ENCODE assay signal across 31 mouse cellular contexts in the genomic region with DNA sequence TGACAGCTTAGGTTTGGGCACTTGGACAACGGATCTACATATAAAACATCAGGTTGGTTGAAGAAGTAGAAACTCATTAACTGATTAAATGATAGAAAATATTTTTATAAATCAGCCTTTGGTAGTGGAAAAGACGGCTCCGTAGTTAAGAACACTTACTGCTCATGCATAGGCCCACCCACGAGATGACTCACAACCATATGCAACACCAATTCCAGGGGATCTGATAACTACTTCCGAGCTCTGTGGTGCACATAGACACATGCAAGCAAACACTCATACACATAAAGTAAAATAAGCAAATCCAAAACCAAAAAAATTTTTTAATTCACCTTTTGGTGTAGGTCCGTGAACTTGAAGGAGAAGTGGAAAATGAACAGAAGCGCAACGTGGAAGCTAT. TPM values are rescaled to one million over a fixed set of nuclear protein-coding genes. Genes with fewer than 3 reads are reported as not detected.
DNase-seq lines count a peak whose midpoint lies in the region; TF ChIP-seq lines count a peak whose summit lies in the region.
"Had no signal": no experiment of that assay in that cellular context is flagged by ENCODE, and none has a peak within 500 bp of the region (broad histone marks: within the 10 kb centered on the region; RNA-seq: fewer than 3 reads in every experiment).

No protein-coding gene starts in this region.

- H3K27ac ChIP-seq in kidney, adult 2 months (ENCODE audit: insufficient read depth, low read depth, low read length), result no peak overlapping the region
- H3K27ac ChIP-seq: embryonic facial prominence, embryonic 10.5 days; embryonic facial prominence, embryonic 13.5 days; forebrain, embryonic 12.5 days; forebrain, embryonic 15.5 days; gastrocnemius, adult 2 months; hindbrain, embryonic 12.5 days; hindbrain, embryonic 15.5 days had no signal

- H3K4me3 ChIP-seq in kidney, adult 2 months (ENCODE audit: insufficient read depth, low read depth, low read length), result no peak overlapping the region
- H3K4me3 ChIP-seq: embryonic facial prominence, embryonic 10.5 days; embryonic facial prominence, embryonic 13.5 days; erythroblast, embryonic 14.5 days; forebrain, embryonic 12.5 days; forebrain, embryonic 15.5 days; gastrocnemius, adult 2 months; hindbrain, embryonic 12.5 days; hindbrain, embryonic 15.5 days had no signal

- no peaks in the 10 kb centered on the region for H3K4me1 ChIP-seq in kidney, adult 2 months (ENCODE audit: control insufficient read depth, insufficient read depth, low read length)
- H3K4me1 ChIP-seq: embryonic facial prominence, embryonic 10.5 days; embryonic facial prominence, embryonic 13.5 days; forebrain, embryonic 12.5 days; forebrain, embryonic 15.5 days; hindbrain, embryonic 12.5 days; hindbrain, embryonic 15.5 days had no signal

- H3K27me3 ChIP-seq in kidney, adult 2 months (replicated peaks; ENCODE audit: control insufficient read depth, insufficient read depth, low read length), result no peaks in the 10 kb centered on the region
- H3K27me3 ChIP-seq: CH12.LX; embryonic facial prominence, embryonic 13.5 days; forebrain, embryonic 12.5 days; forebrain, embryonic 15.5 days; hindbrain, embryonic 12.5 days; hindbrain, embryonic 15.5 days had no signal

- 90% methylated on average over 8 of the region's 8 CpGs for WGBS in kidney, adult 2 months

- TF ChIP-seq POLR2A in kidney, adult 2 months (IDR thresholded peaks at IDR 0.05; ENCODE audit: low read depth, low read length), result no peak

- TF ChIP-seq CTCF in kidney, adult 2 months (conservative IDR thresholded peaks at IDR 0.05; ENCODE audit: insufficient read depth, insufficient read length, low read depth, low read length), result no peak

- DNase-seq in layer of hippocampus, adult 11-12 months (ENCODE audit: low spot score), result peak; percentile 11
- no peak for DNase-seq in layer of hippocampus, postnatal 36 days
- peak; percentile 60 for DNase-seq in right cerebral cortex, adult 18-20 months
- no peak for DNase-seq in right cerebral cortex, postnatal 25 days
- DNase-seq in brain, adult 2 months (ENCODE audit: low read depth, low spot score), result peak; percentile 69
- no peak for DNase-seq in kidney, adult 2 months
- DNase-seq: adrenal gland, adult 2 months; adrenal gland, postnatal 14 days; B cell, adult 2 months; cerebellum, adult 11-12 months; cerebellum, adult 8-10 months; cerebellum, postnatal 10 days; cerebellum, postnatal 36 days; embryo, embryonic 11 days; gastrocnemius, adult 2 months; gastrocnemius, postnatal 14 days; heart, adult 11 months had no signal

- no peaks in the 10 kb centered on the region for H3K36me3 ChIP-seq in kidney, adult 2 months (ENCODE audit: control insufficient read depth, insufficient read depth, low read length)
- H3K36me3 ChIP-seq: embryonic facial prominence, embryonic 10.5 days; embryonic facial prominence, embryonic 13.5 days; forebrain, embryonic 12.5 days; forebrain, embryonic 15.5 days; G1E; hindbrain, embryonic 12.5 days; hindbrain, embryonic 15.5 days had no signal

RNA-seq across cellular contexts. Expression of a gene that starts 16.0 kb away (rescaled TPM):
- under 1 TPM; 0.08 to 0.15 TPM for total RNA-seq in layer of hippocampus, postnatal 36 days (2021)
- polyA plus RNA-seq in kidney, adult 2 months (2012; rRNA removed), result 0.03 and 12.5 TPM in 2 replicates
- total RNA-seq: adrenal gland, adult 2 months; G1E; hematopoietic stem cell, adult 5-6 weeks had no signal
- polyA plus RNA-seq: adrenal gland, adult 2 months; erythroblast, embryonic 14.5 days; forebrain, embryonic 12.5 days; forebrain, embryonic 15.5 days; G1E; heart, embryonic 11.5 days; heart, embryonic 14.5 days; heart, postnatal 0 days; hindbrain, embryonic 12.5 days; hindbrain, embryonic 15.5 days had no signal

RNA-seq across cellular contexts. Expression of a gene that starts 22.0 kb away (rescaled TPM):
- total RNA-seq in layer of hippocampus, postnatal 36 days (2021), result under 1 TPM; 0.10 to 0.23 TPM
- 0.15 and 13.5 TPM in 2 replicates for polyA plus RNA-seq in kidney, adult 2 months (2012; rRNA removed)
- total RNA-seq: G1E; heart, postnatal 25 days; hematopoietic stem cell, adult 5-6 weeks had no signal
- polyA plus RNA-seq: adrenal gland, adult 2 months; embryonic facial prominence, embryonic 10.5 days; erythroblast, embryonic 14.5 days; forebrain, embryonic 12.5 days; G1E; heart, postnatal 0 days; hindbrain, embryonic 12.5 days had no signal

RNA-seq across cellular contexts. Expression of a gene that starts 51.0 kb away (rescaled TPM):
- under 1 TPM; 0.13 to 0.15 TPM for total RNA-seq in layer of hippocampus, postnatal 36 days (2021)
- polyA plus RNA-seq in kidney, adult 2 months (2012; rRNA removed), result 10.5 TPM in 1 of 2 replicates, not detected in the other
- total RNA-seq: adrenal gland, adult 2 months; adrenal gland, postnatal 14 days; heart, postnatal 25 days; hematopoietic stem cell, adult 5-6 weeks had no signal
- polyA plus RNA-seq: adrenal gland, adult 2 months; erythroblast, embryonic 14.5 days; forebrain, embryonic 15.5 days; G1E; heart, embryonic 11.5 days; heart, embryonic 14.5 days; heart, postnatal 0 days; hindbrain, embryonic 12.5 days had no signal

RNA-seq across cellular contexts. Expression of a gene that starts 55.1 kb away (rescaled TPM):
- 1 to 10 TPM; 1.3 to 1.4 TPM for total RNA-seq in layer of hippocampus, postnatal 36 days (2021)
- polyA plus RNA-seq in kidney, adult 2 months (2012; rRNA removed), result 0.02 TPM in 1 of 2 replicates, not detected in the other
- total RNA-seq: adrenal gland, adult 2 months; adrenal gland, postnatal 14 days; hematopoietic stem cell, adult 5-6 weeks had no signal
- polyA plus RNA-seq: adrenal gland, adult 2 months; erythroblast, embryonic 14.5 days; G1E had no signal

Comparison
In these comparisons a context has a peak if more than half of its experiments do, and no peak if none do; other contexts are left out.
1. DNase-seq: peak in layer of hippocampus, adult 11-12 months (single experiment), right cerebral cortex, adult 18-20 months (single experiment) and brain, adult 2 months (single experiment); none in layer of hippocampus, postnatal 36 days (0 of 2), right cerebral cortex, postnatal 25 days (single experiment) and kidney, adult 2 months (single experiment).